Mouse (Mus musculus) midbrain, embryonic 14.5 days (tissue): Measurements from ENCODE around the gene Trpv1. TPM values are rescaled to one million over a fixed set of nuclear protein-coding genes. Genes with fewer than 3 reads are reported as not detected.

Experiments
- ATAC-seq: fragments of 200-750 bp; cut with Nextera tagmentation; 2 replicates; pipeline ENCODE4 v1.8.0; 2017; ENCODE audit warnings: moderate number of reproducible peaks, moderate library complexity; ENCODE audit not compliant: low FRiP score, low TSS enrichment
- DNase-seq: peaks from one replicate; pipeline ENCODE4 v3.0.0-alpha.2; 2015
- H3K27ac ChIP-seq: fragments of 300-500 bp; sonication (generic); replicated peaks from 2 replicates; pipeline ENCODE4 v1.5.1; 2014; ENCODE audit warnings: mild to moderate bottlenecking, low read depth, low read length, moderate library complexity
- H3K27me3 ChIP-seq: fragments of 300-500 bp; sonication (generic); 2 replicates; pipeline ENCODE4 v1.6.1; 2014; ENCODE audit warnings: low read length, control low read depth, mixed read lengths; ENCODE audit not compliant: control insufficient read depth, insufficient read depth
- H3K36me3 ChIP-seq: fragments of 300-500 bp; sonication (generic); 2 replicates; pipeline ENCODE4 v1.6.1; 2014; ENCODE audit warnings: low read length, control low read depth; ENCODE audit not compliant: control insufficient read depth, insufficient read depth
- H3K4me1 ChIP-seq: fragments of 300-500 bp; sonication (generic); 2 replicates; pipeline ENCODE4 v1.6.1; 2014; ENCODE audit warnings: mild to moderate bottlenecking, antibody characterized with exemption, low read length, control low read depth; ENCODE audit not compliant: control insufficient read depth, insufficient read depth
- H3K4me2 ChIP-seq: fragments of 300-500 bp; sonication (generic); 2 replicates; pipeline ENCODE4 v1.6.1; 2014; ENCODE audit warnings: mild to moderate bottlenecking, low read length, moderate library complexity
- H3K4me3 ChIP-seq: fragments of 300-500 bp; sonication (generic); replicated peaks from 2 replicates; pipeline ENCODE4 v1.5.1; 2014; ENCODE audit warnings: low read depth, low read length
- H3K9ac ChIP-seq: fragments of 300-500 bp; sonication (generic); replicated peaks from 2 replicates; pipeline ENCODE4 v1.6.1; 2014; ENCODE audit warnings: mild to moderate bottlenecking, low read length, moderate library complexity
- H3K9me3 ChIP-seq: fragments of 300-500 bp; sonication (generic); 2 replicates; pipeline ENCODE4 v1.6.1; 2016; ENCODE audit warnings: low read length, control low read depth, mixed read lengths; ENCODE audit not compliant: control insufficient read depth
- WGBS: fragments of 180-500 bp; shearing (Covaris S2); extraction: QIAGEN DNeasy Blood & Tissue Kit; methylation state at CpG from one replicate; pipeline ENCODE4 v1.1.7; 2014; 5-methylcytosine and 5-hydroxymethylcytosine counted together
- polyA plus RNA-seq: library from polyadenylated mRNA; unstranded; fragments of >200 nt; fragmentation: Nextera tagmentation; extraction: Ambion mirVana; gene quantifications from 2 replicates; pipeline ENCODE4 v1.2.1, GENCODE M21; 2014

Gene Trpv1
- polyA plus RNA-seq, 1 experiment from 2014 or later = not detected

- H3K36me3 ChIP-seq = peaks cover 8% of the 10 kb centered on the region
- H3K27ac ChIP-seq = no peak overlapping the region
- peak overlapping the region; percentile 93 for H3K4me2 ChIP-seq
- H3K27me3 ChIP-seq = no peaks in the 10 kb centered on the region
- DNase-seq (no peak), ATAC-seq (no peak)
- H3K9ac ChIP-seq = peak overlapping the region; percentile 77
- peaks cover 17% of the 10 kb centered on the region for H3K4me1 ChIP-seq
- H3K9me3 ChIP-seq = no peaks in the 10 kb centered on the region
- peak overlapping the region; percentile 56 for H3K4me3 ChIP-seq
- 6% methylated on average over 12 of the region's 12 CpGs for WGBS
Measured at GRCm38 (mm10) chr11:73199879-73200278, 34.2 kb upstream of the Trpv1 start.

GRCm38 (mm10) chr11:73201021-73201420 lies 33.1 kb upstream of the Trpv1 start:
- no peak overlapping the region for H3K4me3 ChIP-seq
- H3K9me3 ChIP-seq = no peaks in the 10 kb centered on the region
- peaks cover 17% of the 10 kb centered on the region for H3K4me1 ChIP-seq
- H3K4me2 ChIP-seq = no peak overlapping the region
- no peaks in the 10 kb centered on the region for H3K27me3 ChIP-seq
- no peak overlapping the region for H3K27ac ChIP-seq
- ATAC-seq = no peak
- 75% methylated on average over 2 of the region's 2 CpGs for WGBS
- DNase-seq = no peak
- H3K9ac ChIP-seq = no peak overlapping the region
- H3K36me3 ChIP-seq = peaks cover 2% of the 10 kb centered on the region; the same call in 1 of the 2 replicates

- Histone ChIP-seq H3K4me3 (no peak overlapping the region), H3K27me3 (no peaks in the 10 kb centered on the region), H3K4me1 (peaks cover 17% of the 10 kb centered on the region), H3K9me3 (no peaks in the 10 kb centered on the region), H3K27ac (no peak overlapping the region), H3K9ac (no peak overlapping the region), H3K36me3 (no peaks in the 10 kb centered on the region), H3K4me2 (no peak overlapping the region)
- ATAC-seq (no peak), DNase-seq (peak; percentile 7)
- 33% methylated on average over 4 of the region's 4 CpGs for WGBS
Measured at GRCm38 (mm10) chr11:73201597-73201996, 32.5 kb upstream of the Trpv1 start.

- DNase-seq (no peak), ATAC-seq (no peak)
- Histone ChIP-seq H3K36me3 (no peaks in the 10 kb centered on the region), H3K4me2 (no peak overlapping the region), H3K27me3 (no peaks in the 10 kb centered on the region), H3K27ac (no peak overlapping the region), H3K4me3 (no peak overlapping the region), H3K9ac (no peak overlapping the region), H3K4me1 (peaks cover 6% of the 10 kb centered on the region; the same call in 1 of the 2 replicates), H3K9me3 (no peaks in the 10 kb centered on the region)
- WGBS = 83% methylated on average over 8 of the region's 8 CpGs
Measured at GRCm38 (mm10) chr11:73203895-73204294, 30.2 kb upstream of the Trpv1 start.

- Histone ChIP-seq H3K9ac (no peak overlapping the region), H3K4me3 (no peak overlapping the region), H3K27me3 (no peaks in the 10 kb centered on the region), H3K4me2 (no peak overlapping the region), H3K4me1 (no peaks in the 10 kb centered on the region), H3K27ac (no peak overlapping the region), H3K9me3 (no peaks in the 10 kb centered on the region), H3K36me3 (no peaks in the 10 kb centered on the region)
- no peak for DNase-seq
- 88% methylated on average over 7 of the region's 7 CpGs for WGBS
- no peak for ATAC-seq
Measured at GRCm38 (mm10) chr11:73205194-73205593, 28.9 kb upstream of the Trpv1 start.

GRCm38 (mm10) chr11:73207621-73208020 lies 26.5 kb upstream of the Trpv1 start:
- Histone ChIP-seq H3K27ac (no peak overlapping the region), H3K9me3 (no peaks in the 10 kb centered on the region), H3K4me1 (no peaks in the 10 kb centered on the region), H3K4me3 (no peak overlapping the region), H3K36me3 (no peaks in the 10 kb centered on the region), H3K27me3 (no peaks in the 10 kb centered on the region), H3K9ac (no peak overlapping the region), H3K4me2 (no peak overlapping the region)
- WGBS = 88% methylated on average over 2 of the region's 2 CpGs
- DNase-seq (no peak), ATAC-seq (no peak)

- no peak for ATAC-seq
Measured at GRCm38 (mm10) chr11:73213956-73214355, 20.1 kb upstream of the Trpv1 start.

GRCm38 (mm10) chr11:73219671-73220070 lies 14.4 kb upstream of the Trpv1 start:
- H3K36me3 ChIP-seq = no peaks in the 10 kb centered on the region
- no peak overlapping the region for H3K9ac ChIP-seq
- H3K4me2 ChIP-seq = no peak overlapping the region
- no peak overlapping the region for H3K4me3 ChIP-seq
- H3K27me3 ChIP-seq = no peaks in the 10 kb centered on the region
- H3K27ac ChIP-seq = no peak overlapping the region
- no peaks in the 10 kb centered on the region for H3K4me1 ChIP-seq
- no peaks in the 10 kb centered on the region for H3K9me3 ChIP-seq
- ATAC-seq (no peak), DNase-seq (no peak)
- WGBS = 69% methylated on average over 2 of the region's 2 CpGs

More at GRCm38 (mm10) chr11:73213956-73214355, 20.1 kb upstream of the Trpv1 start:
- H3K4me3 ChIP-seq = no peak overlapping the region
- no peaks in the 10 kb centered on the region for H3K9me3 ChIP-seq
- H3K4me1 ChIP-seq = no peaks in the 10 kb centered on the region
- no peaks in the 10 kb centered on the region for H3K27me3 ChIP-seq
- no peak for DNase-seq
- H3K27ac ChIP-seq = no peak overlapping the region
- H3K9ac ChIP-seq = no peak overlapping the region
- WGBS = 77% methylated on average over 3 of the region's 3 CpGs
- H3K36me3 ChIP-seq = no peaks in the 10 kb centered on the region
- H3K4me2 ChIP-seq = no peak overlapping the region

- Histone ChIP-seq H3K4me1 (no peaks in the 10 kb centered on the region), H3K27ac (no peak overlapping the region), H3K4me2 (no peak overlapping the region), H3K36me3 (no peaks in the 10 kb centered on the region), H3K27me3 (no peaks in the 10 kb centered on the region), H3K9me3 (no peaks in the 10 kb centered on the region), H3K4me3 (no peak overlapping the region), H3K9ac (no peak overlapping the region)
- ATAC-seq (no peak), DNase-seq (no peak)
- 92% methylated on average over 1 of the region's 1 CpGs for WGBS
Measured at GRCm38 (mm10) chr11:73220651-73221050, 13.4 kb upstream of the Trpv1 start.
